Mouse (Mus musculus) hindbrain, embryonic 13.5 days (tissue): ENCODE data around the gene Igfals. TPM values are rescaled to one million over a fixed set of nuclear protein-coding genes. Genes with fewer than 3 reads are reported as not detected.

Source experiments
- ATAC-seq: fragments of 200-750 bp; cut with Nextera tagmentation; 2 replicates; pipeline ENCODE4 v1.8.0; 2017; ENCODE audit warnings: moderate TSS enrichment; ENCODE audit not compliant: low FRiP score
- H3K27ac ChIP-seq: fragments of 300-500 bp; sonication (generic); 2 replicates; pipeline ENCODE4 v1.5.1; 2015; ENCODE audit warnings: inconsistent platforms, mild to moderate bottlenecking, moderate library complexity
- H3K27me3 ChIP-seq: fragments of 300-500 bp; sonication (generic); 2 replicates; pipeline ENCODE4 v1.6.1; 2015; ENCODE audit warnings: mild to moderate bottlenecking, inconsistent platforms
- H3K36me3 ChIP-seq: fragments of 300-500 bp; sonication (generic); 2 replicates; pipeline ENCODE4 v1.6.1; 2015; ENCODE audit warnings: mild to moderate bottlenecking, inconsistent platforms
- H3K4me1 ChIP-seq: fragments of 300-500 bp; sonication (generic); replicated peaks from 2 replicates; pipeline ENCODE4 v1.6.1; 2015; ENCODE audit warnings: inconsistent platforms
- H3K4me2 ChIP-seq: fragments of 300-500 bp; sonication (generic); 2 replicates; pipeline ENCODE4 v1.6.1; 2015; ENCODE audit warnings: inconsistent platforms, mild to moderate bottlenecking, moderate library complexity
- H3K4me3 ChIP-seq: fragments of 300-500 bp; sonication (generic); 2 replicates; pipeline ENCODE4 v1.5.1; 2015; ENCODE audit warnings: mild to moderate bottlenecking, inconsistent platforms
- H3K9ac ChIP-seq: fragments of 300-500 bp; sonication (generic); 2 replicates; pipeline ENCODE4 v1.6.1; 2015; ENCODE audit warnings: mild to moderate bottlenecking, inconsistent platforms
- H3K9me3 ChIP-seq: fragments of 300-500 bp; sonication (generic); 2 replicates; pipeline ENCODE4 v1.6.1; 2016; ENCODE audit warnings: inconsistent platforms
- whole genome bisulfite sequencing: fragments of 180-500 bp; shearing (Covaris S2); methylation state at CpG from one replicate; pipeline ENCODE4 v1.1.7; 2015; 5-methylcytosine and 5-hydroxymethylcytosine counted together
- polyA plus RNA-seq: library from polyadenylated mRNA; unstranded; fragments of >200 nt; fragmentation: Nextera tagmentation; extraction: Ambion mirVana; gene quantifications from 2 replicates; pipeline ENCODE4 v1.2.1, GENCODE M21; 2015

Igfals gene
- polyA plus RNA-seq, 1 experiment from 2014 or later: 0.17 TPM

GRCm38 (mm10) chr17:24873695-24874404, 8.1 kb downstream of the Igfals start:
- Histone ChIP-seq H3K36me3 (no peaks in the 10 kb centered on the region), H3K4me3 (no peak overlapping the region), H3K4me1 (no peaks in the 10 kb centered on the region), H3K4me2 (no peak overlapping the region), H3K9ac (no peak overlapping the region), H3K9me3 (no peaks in the 10 kb centered on the region), H3K27ac (no peak overlapping the region), H3K27me3 (0 out of 2 replicates have a peak, but pooled peaks cover 3% of the 10 kb centered on the region)
- ATAC-seq: no peak
- WGBS: 52% methylated on average over 4 of the region's 4 CpGs

GRCm38 (mm10) chr17:24874405-24874745, 8.6 kb downstream of the Igfals start:
- 0 out of 2 replicates have a peak, but pooled peaks cover 3% of the 10 kb centered on the region for H3K27me3 ChIP-seq
- no peaks in the 10 kb centered on the region for H3K36me3 ChIP-seq
- no peak overlapping the region for H3K4me2 ChIP-seq
- H3K27ac ChIP-seq: no peak overlapping the region
- no peak overlapping the region for H3K9ac ChIP-seq
- no peaks in the 10 kb centered on the region for H3K9me3 ChIP-seq
- H3K4me3 ChIP-seq: no peak overlapping the region
- no peak for ATAC-seq
- WGBS: 42% methylated on average over 1 of the region's 1 CpGs
- no peaks in the 10 kb centered on the region for H3K4me1 ChIP-seq

- no peaks in the 10 kb centered on the region for H3K9me3 ChIP-seq
- 85% methylated on average over 8 of the region's 8 CpGs for WGBS
Measured at GRCm38 (mm10) chr17:24874989-24875388, 9.2 kb downstream of the Igfals start.

GRCm38 (mm10) chr17:24877336-24878116, 11.7 kb downstream of the Igfals start:
- 73% methylated on average over 10 of the region's 10 CpGs for WGBS
- Histone ChIP-seq H3K4me2 (no peak overlapping the region), H3K4me1 (no peaks in the 10 kb centered on the region), H3K36me3 (peaks cover 4% of the 10 kb centered on the region), H3K4me3 (no peak overlapping the region), H3K9ac (peak overlapping the region; percentile 43; the same call in 1 of the 2 replicates), H3K27ac (no peak overlapping the region), H3K27me3 (no peaks in the 10 kb centered on the region), H3K9me3 (no peaks in the 10 kb centered on the region)
- ATAC-seq: no peak

More at GRCm38 (mm10) chr17:24874989-24875388, 9.2 kb downstream of the Igfals start:
- no peak overlapping the region for H3K4me3 ChIP-seq
- ATAC-seq: no peak
- no peaks in the 10 kb centered on the region for H3K36me3 ChIP-seq
- H3K4me2 ChIP-seq: no peak overlapping the region
- H3K9ac ChIP-seq: no peak overlapping the region
- no peaks in the 10 kb centered on the region for H3K27me3 ChIP-seq
- H3K4me1 ChIP-seq: no peaks in the 10 kb centered on the region
- H3K27ac ChIP-seq: no peak overlapping the region

GRCm38 (mm10) chr17:24878117-24878397, 12.3 kb downstream of the Igfals start:
- Histone ChIP-seq H3K9me3 (no peaks in the 10 kb centered on the region), H3K27ac (no peak overlapping the region), H3K36me3 (peaks cover 9% of the 10 kb centered on the region), H3K4me2 (no peak overlapping the region), H3K27me3 (no peaks in the 10 kb centered on the region), H3K4me3 (no peak overlapping the region), H3K9ac (no peak overlapping the region), H3K4me1 (no peaks in the 10 kb centered on the region)
- ATAC-seq: no peak
- WGBS: 37% methylated on average over 5 of the region's 5 CpGs

GRCm38 (mm10) chr17:24878531-24878930, 12.7 kb downstream of the Igfals start:
- no peak for ATAC-seq
- WGBS: 75% methylated on average over 8 of the region's 8 CpGs
- no peak overlapping the region for H3K4me3 ChIP-seq

GRCm38 (mm10) chr17:24881738-24882440, 16.1 kb downstream of the Igfals start:
- no peak overlapping the region for H3K27ac ChIP-seq
- no peak for ATAC-seq

More at GRCm38 (mm10) chr17:24878531-24878930, 12.7 kb downstream of the Igfals start:
- H3K36me3 ChIP-seq: peaks cover 14% of the 10 kb centered on the region
- no peak overlapping the region for H3K27ac ChIP-seq
- no peaks in the 10 kb centered on the region for H3K9me3 ChIP-seq
- H3K9ac ChIP-seq: no peak overlapping the region
- H3K4me1 ChIP-seq: no peaks in the 10 kb centered on the region
- no peaks in the 10 kb centered on the region for H3K27me3 ChIP-seq
- no peak overlapping the region for H3K4me2 ChIP-seq

GRCm38 (mm10) chr17:24884391-24884790, 18.6 kb downstream of the Igfals start:
- Histone ChIP-seq H3K36me3 (peaks cover 33% of the 10 kb centered on the region), H3K9ac (no peak overlapping the region), H3K4me1 (peaks cover 36% of the 10 kb centered on the region), H3K27ac (no peak overlapping the region), H3K4me2 (no peak overlapping the region), H3K27me3 (no peaks in the 10 kb centered on the region), H3K9me3 (no peaks in the 10 kb centered on the region), H3K4me3 (no peak overlapping the region)
- 91% methylated on average over 6 of the region's 6 CpGs for WGBS
- ATAC-seq: no peak

More at GRCm38 (mm10) chr17:24881738-24882440, 16.1 kb downstream of the Igfals start:
- Histone ChIP-seq H3K36me3 (peaks cover 26% of the 10 kb centered on the region), H3K27me3 (no peaks in the 10 kb centered on the region), H3K4me2 (no peak overlapping the region), H3K4me1 (peaks cover 15% of the 10 kb centered on the region), H3K9ac (0 out of 2 replicates have a peak overlapping the region, but pooled peaks have one; percentile 5), H3K4me3 (no peak overlapping the region), H3K9me3 (no peaks in the 10 kb centered on the region)
- WGBS: 56% methylated on average over 7 of the region's 7 CpGs

- Histone ChIP-seq H3K4me3 (peak overlapping the region; percentile 86), H3K27me3 (no peaks in the 10 kb centered on the region), H3K4me2 (peak overlapping the region; percentile 96), H3K36me3 (peaks cover 44% of the 10 kb centered on the region), H3K4me1 (peaks cover 39% of the 10 kb centered on the region), H3K9ac (peak overlapping the region; percentile 77), H3K27ac (0 out of 2 replicates have a peak overlapping the region, but pooled peaks have one; percentile 23), H3K9me3 (no peaks in the 10 kb centered on the region)
- 24% methylated on average over 22 of the region's 22 CpGs for WGBS
- no peak for ATAC-seq
Measured at GRCm38 (mm10) chr17:24885356-24886133, 19.7 kb downstream of the Igfals start.

GRCm38 (mm10) chr17:24886134-24886931, 20.5 kb downstream of the Igfals start, which contains the start of the genes Nubp2 and Spsb3:
TSS of gene Nubp2 (minus strand) at chr17:24886349.
TSS of gene Spsb3 (plus strand) at chr17:24886643.
- Histone ChIP-seq H3K4me3 (peak within 1 kb of the TSS; percentile 92), H3K9ac (peak within 1 kb of the TSS; percentile 94), H3K27ac (peak within 1 kb of the TSS; percentile 85), H3K4me1 (peaks cover 39% of the 10 kb centered on the region), H3K4me2 (peak within 1 kb of the TSS; percentile 96), H3K36me3 (peaks cover 52% of the 10 kb centered on the region), H3K9me3 (no peaks in the 10 kb centered on the region), H3K27me3 (no peaks in the 10 kb centered on the region)
- peak; percentile 98 for ATAC-seq
- WGBS: under 1% methylated on average over 69 of the region's 69 CpGs

- peak overlapping the region; percentile 87 for H3K4me2 ChIP-seq
- H3K9ac ChIP-seq: peak overlapping the region; percentile 94
- H3K4me3 ChIP-seq: peak overlapping the region; percentile 92
- WGBS: under 1% methylated on average over 18 of the region's 18 CpGs
- H3K27ac ChIP-seq: peak overlapping the region; percentile 85
- peaks cover 39% of the 10 kb centered on the region for H3K4me1 ChIP-seq
- peaks cover 58% of the 10 kb centered on the region for H3K36me3 ChIP-seq
- H3K27me3 ChIP-seq: no peaks in the 10 kb centered on the region
- no peaks in the 10 kb centered on the region for H3K9me3 ChIP-seq
- ATAC-seq: peak; percentile 62
Measured at GRCm38 (mm10) chr17:24886932-24887271, 21.1 kb downstream of the Igfals start.
